Mouse (Mus musculus): Measurements from ENCODE around the gene Lhx2. TPM values are rescaled to one million over a fixed set of nuclear protein-coding genes. Genes with fewer than 3 reads are reported as not detected.

Lhx2 gene
- polyA plus RNA-seq, 1 experiment from 2014 or later: 1.7 TPM

GRCm38 (mm10) chr2:38348660-38349420, 9.8 kb downstream of the Lhx2 start:
- ATAC-seq (no peak), DNase-seq (no peak)
- Histone ChIP-seq H3K36me3 (replicated peaks; ENCODE audit: insufficient read depth, low read length) (no peaks in the 10 kb centered on the region), H3K4me1 (ENCODE audit: insufficient read depth) (peaks cover 16% of the 10 kb centered on the region), H3K9me3 (ENCODE audit: low read length) (no peaks in the 10 kb centered on the region), H3K4me2 (ENCODE audit: low read depth, low read length) (no peak overlapping the region; the same call in 1 of the 2 replicates), H3K27me3 (ENCODE audit: insufficient read depth, low read length) (peaks cover 100% of the 10 kb centered on the region), H3K27ac (ENCODE audit: low read depth) (no peak overlapping the region), H3K9ac (replicated peaks) (no peak overlapping the region), H3K4me3 (ENCODE audit: low read depth, low read length) (0 out of 2 replicates have a peak overlapping the region, but pooled peaks have one; percentile 40)
- WGBS (ENCODE audit: insufficient replicate concordance): 4% methylated on average over 19 of the region's 19 CpGs
- no peak for TF ChIP-seq EP300 (IDR thresholded peaks at IDR 0.05; ENCODE audit: low read depth)
- TF ChIP-seq CTCF (IDR thresholded peaks at IDR 0.05; ENCODE audit: low read depth): no peak

GRCm38 (mm10) chr2:38349447-38350350, 10.6 kb downstream of the Lhx2 start:
- no peak overlapping the region for H3K9ac ChIP-seq (replicated peaks)
- no peak overlapping the region for H3K27ac ChIP-seq (ENCODE audit: low read depth)
- peaks cover 100% of the 10 kb centered on the region for H3K27me3 ChIP-seq (ENCODE audit: insufficient read depth, low read length)
- H3K4me3 ChIP-seq (ENCODE audit: low read depth, low read length): peak overlapping the region; percentile 47; the same call in 1 of the 2 replicates
- ATAC-seq (no peak), DNase-seq (no peak)
- no peaks in the 10 kb centered on the region for H3K36me3 ChIP-seq (replicated peaks; ENCODE audit: insufficient read depth, low read length)
- TF ChIP-seq CTCF (IDR thresholded peaks at IDR 0.05; ENCODE audit: low read depth): no peak
- TF ChIP-seq EP300 (IDR thresholded peaks at IDR 0.05; ENCODE audit: low read depth): no peak
- H3K9me3 ChIP-seq (ENCODE audit: low read length): no peaks in the 10 kb centered on the region
- H3K4me1 ChIP-seq (ENCODE audit: insufficient read depth): peaks cover 16% of the 10 kb centered on the region
- WGBS (ENCODE audit: insufficient replicate concordance): 9% methylated on average over 12 of the region's 12 CpGs
- peak overlapping the region; percentile 64; the same call in 1 of the 2 replicates for H3K4me2 ChIP-seq (ENCODE audit: low read depth, low read length)

- H3K9me3 ChIP-seq (ENCODE audit: low read length): no peaks in the 10 kb centered on the region
- no peak for ATAC-seq
- peak overlapping the region; percentile 47; the same call in 1 of the 2 replicates for H3K4me3 ChIP-seq (ENCODE audit: low read depth, low read length)
- peaks cover 100% of the 10 kb centered on the region for H3K27me3 ChIP-seq (ENCODE audit: insufficient read depth, low read length)
- H3K36me3 ChIP-seq (replicated peaks; ENCODE audit: insufficient read depth, low read length): no peaks in the 10 kb centered on the region
- H3K27ac ChIP-seq (ENCODE audit: low read depth): no peak overlapping the region
- WGBS (ENCODE audit: insufficient replicate concordance): 1% methylated on average over 13 of the region's 13 CpGs
- DNase-seq: no peak
- peaks cover 16% of the 10 kb centered on the region for H3K4me1 ChIP-seq (ENCODE audit: insufficient read depth)
- TF ChIP-seq CTCF (IDR thresholded peaks at IDR 0.05; ENCODE audit: low read depth) (no peak), EP300 (IDR thresholded peaks at IDR 0.05; ENCODE audit: low read depth) (no peak)
- H3K9ac ChIP-seq (replicated peaks): no peak overlapping the region; the same call in 1 of the 2 replicates
- peak overlapping the region; percentile 64 for H3K4me2 ChIP-seq (ENCODE audit: low read depth, low read length)
Observed at GRCm38 (mm10) chr2:38350386-38350785, 11.3 kb downstream of the Lhx2 start.

- WGBS (ENCODE audit: insufficient replicate concordance): 1% methylated on average over 35 of the region's 37 CpGs
- Histone ChIP-seq H3K9me3 (ENCODE audit: low read length) (no peaks in the 10 kb centered on the region), H3K36me3 (replicated peaks; ENCODE audit: insufficient read depth, low read length) (no peaks in the 10 kb centered on the region), H3K4me2 (ENCODE audit: low read depth, low read length) (peak overlapping the region; percentile 64), H3K4me3 (ENCODE audit: low read depth, low read length) (peak overlapping the region; percentile 47), H3K27ac (ENCODE audit: low read depth) (no peak overlapping the region), H3K4me1 (ENCODE audit: insufficient read depth) (peaks cover 16% of the 10 kb centered on the region), H3K27me3 (ENCODE audit: insufficient read depth, low read length) (peaks cover 100% of the 10 kb centered on the region), H3K9ac (replicated peaks) (no peak overlapping the region)
- TF ChIP-seq EP300 (IDR thresholded peaks at IDR 0.05; ENCODE audit: low read depth) (no peak), CTCF (IDR thresholded peaks at IDR 0.05; ENCODE audit: low read depth) (no peak)
- DNase-seq (peak; percentile 61), ATAC-seq (peak; percentile 61)
Observed at GRCm38 (mm10) chr2:38350796-38351195, 11.7 kb downstream of the Lhx2 start.

GRCm38 (mm10) chr2:38351641-38352320, 12.7 kb downstream of the Lhx2 start:
- Histone ChIP-seq H3K36me3 (replicated peaks; ENCODE audit: insufficient read depth, low read length) (no peaks in the 10 kb centered on the region), H3K9me3 (ENCODE audit: low read length) (no peaks in the 10 kb centered on the region), H3K27ac (ENCODE audit: low read depth) (no peak overlapping the region), H3K27me3 (ENCODE audit: insufficient read depth, low read length) (peaks cover 100% of the 10 kb centered on the region), H3K9ac (replicated peaks) (peak overlapping the region; percentile 53), H3K4me1 (ENCODE audit: insufficient read depth) (peaks cover 16% of the 10 kb centered on the region), H3K4me3 (ENCODE audit: low read depth, low read length) (peak overlapping the region; percentile 47), H3K4me2 (ENCODE audit: low read depth, low read length) (peak overlapping the region; percentile 64)
- WGBS (ENCODE audit: insufficient replicate concordance): under 1% methylated on average over 50 of the region's 57 CpGs
- no peak for TF ChIP-seq CTCF (IDR thresholded peaks at IDR 0.05; ENCODE audit: low read depth)
- DNase-seq (no peak), ATAC-seq (no peak)

Measured in liver, postnatal 0 days (tissue).